Mouse (Mus musculus) liver, adult 2 months (tissue): ENCODE results near the gene Igfbp5.

Source experiments
- CTCF ChIP-seq: fragments of 200-500 bp; IDR thresholded peaks from 2 replicates; pipeline ENCODE4 v1.5.1; 2011; ENCODE audit warnings: low read depth, low read length, control low read depth
- POLR2A ChIP-seq: fragments of 200-500 bp; IDR thresholded peaks from 2 replicates; pipeline ENCODE4 v1.6.1; 2011; ENCODE audit warnings: low read length, control low read depth; ENCODE audit not compliant: insufficient read depth; ENCODE audit errors: extremely low read depth

- no peak for TF ChIP-seq POLR2A
- no peak for TF ChIP-seq CTCF
These were observed 13.0 kb downstream of the Igfbp5 start for GRCm38 (mm10) chr1:72861702-72862101.
